Mouse (Mus musculus): ENCODE data around the gene Hc. TPM values are rescaled to one million over a fixed set of nuclear protein-coding genes. Genes with fewer than 3 reads are reported as not detected.

Gene Hc
- polyA plus RNA-seq, 1 experiment from 2014 or later = 0.19 TPM

DNA sequence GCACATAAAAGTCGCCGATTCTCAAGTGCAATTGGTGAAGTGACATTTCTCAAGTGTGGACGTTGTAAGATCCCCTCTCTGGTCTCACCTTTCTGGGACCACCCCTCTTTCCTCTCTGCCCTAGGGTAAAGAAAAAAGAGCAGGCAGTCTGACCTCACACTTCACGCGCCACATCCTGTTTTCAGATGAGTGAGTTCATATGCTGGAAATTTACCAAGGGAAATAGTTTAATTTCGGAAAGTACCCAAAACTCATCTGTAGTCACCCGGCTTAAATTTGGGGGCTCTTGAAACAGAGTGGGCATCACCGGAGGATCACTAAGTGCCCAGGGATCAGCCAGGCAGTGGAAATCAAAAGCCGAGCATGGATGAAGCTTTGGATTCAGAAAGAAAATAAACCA lies 98.3 kb downstream of the Hc start:
- Histone ChIP-seq H3K27me3 (replicated peaks) (peaks cover 17% of the 10 kb centered on the region; the same call in 1 of the 2 replicates), H3K9ac (no peak overlapping the region), H3K27ac (replicated peaks) (no peak overlapping the region), H3K4me2 (no peak overlapping the region), H3K36me3 (no peaks in the 10 kb centered on the region), H3K4me1 (peaks cover 23% of the 10 kb centered on the region), H3K9me3 (no peaks in the 10 kb centered on the region), H3K4me3 (no peak overlapping the region)
- ATAC-seq (ENCODE audit: extremely low read depth, insufficient number of reproducible peaks, low FRiP score, low TSS enrichment) = no peak
- 62% methylated on average over 9 of the region's 9 CpGs for WGBS

- Histone ChIP-seq H3K9me3 (no peaks in the 10 kb centered on the region), H3K27me3 (replicated peaks) (peaks cover 17% of the 10 kb centered on the region; the same call in 1 of the 2 replicates), H3K36me3 (no peaks in the 10 kb centered on the region), H3K4me3 (no peak overlapping the region), H3K4me1 (peaks cover 23% of the 10 kb centered on the region), H3K27ac (replicated peaks) (no peak overlapping the region), H3K4me2 (0 out of 2 replicates have a peak overlapping the region, but pooled peaks have one; percentile 69), H3K9ac (0 out of 2 replicates have a peak overlapping the region, but pooled peaks have one; percentile 70)
- no peak for ATAC-seq (ENCODE audit: extremely low read depth, insufficient number of reproducible peaks, low FRiP score, low TSS enrichment)
- WGBS = 61% methylated on average over 2 of the region's 2 CpGs
These were observed 99.0 kb downstream of the Hc start for GRCm38 (mm10) chr2:34962211-34962610.

- H3K4me3 ChIP-seq = peak within 1 kb of the TSS; percentile 43
- H3K9me3 ChIP-seq = no peaks in the 10 kb centered on the region
- H3K4me1 ChIP-seq = peaks cover 23% of the 10 kb centered on the region
- H3K27me3 ChIP-seq (replicated peaks) = peaks cover 17% of the 10 kb centered on the region; the same call in 1 of the 2 replicates
- no peak within 1 kb of the TSS for H3K27ac ChIP-seq (replicated peaks)
- 9% methylated on average over 20 of the region's 20 CpGs for WGBS
- no peak for ATAC-seq (ENCODE audit: extremely low read depth, insufficient number of reproducible peaks, low FRiP score, low TSS enrichment)
- H3K4me2 ChIP-seq = peak within 1 kb of the TSS; percentile 69
- no peaks in the 10 kb centered on the region for H3K36me3 ChIP-seq
- H3K9ac ChIP-seq = peak within 1 kb of the TSS; percentile 70
These were observed 99.7 kb downstream of the Hc start, which contains the start of gene Traf1 for GRCm38 (mm10) chr2:34961481-34962036. Gene Traf1, minus strand, starts transcription at chr2:34961772.

DNA sequence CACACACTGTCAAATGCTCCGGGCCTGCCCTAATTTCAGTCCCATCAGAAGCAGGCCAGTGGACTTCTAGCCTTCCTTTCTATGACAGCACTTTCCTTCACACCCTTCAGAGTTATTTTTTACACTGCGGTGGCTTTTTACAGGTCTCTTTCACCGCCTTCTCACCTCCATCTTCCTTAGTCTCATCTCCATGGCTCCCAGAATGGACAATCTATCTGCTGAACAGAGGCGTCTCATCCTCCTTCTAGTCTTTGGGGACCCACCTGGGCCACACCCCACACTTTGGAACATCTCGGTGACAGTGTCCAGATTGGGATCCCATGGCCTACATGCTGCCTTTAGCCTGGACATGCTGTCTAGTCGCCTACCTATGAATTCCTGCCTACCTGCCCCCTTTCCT lies 100.3 kb downstream of the Hc start:
- peaks cover 23% of the 10 kb centered on the region for H3K4me1 ChIP-seq
- H3K4me3 ChIP-seq = peak overlapping the region; percentile 43
- WGBS = 59% methylated on average over 6 of the region's 6 CpGs
- no peak for ATAC-seq (ENCODE audit: extremely low read depth, insufficient number of reproducible peaks, low FRiP score, low TSS enrichment)
- H3K27ac ChIP-seq (replicated peaks) = no peak overlapping the region
- no peaks in the 10 kb centered on the region for H3K9me3 ChIP-seq
- peak overlapping the region; percentile 70 for H3K9ac ChIP-seq
- H3K27me3 ChIP-seq (replicated peaks) = peaks cover 17% of the 10 kb centered on the region; the same call in 1 of the 2 replicates
- no peaks in the 10 kb centered on the region for H3K36me3 ChIP-seq
- peak overlapping the region; percentile 69 for H3K4me2 ChIP-seq

DNA sequence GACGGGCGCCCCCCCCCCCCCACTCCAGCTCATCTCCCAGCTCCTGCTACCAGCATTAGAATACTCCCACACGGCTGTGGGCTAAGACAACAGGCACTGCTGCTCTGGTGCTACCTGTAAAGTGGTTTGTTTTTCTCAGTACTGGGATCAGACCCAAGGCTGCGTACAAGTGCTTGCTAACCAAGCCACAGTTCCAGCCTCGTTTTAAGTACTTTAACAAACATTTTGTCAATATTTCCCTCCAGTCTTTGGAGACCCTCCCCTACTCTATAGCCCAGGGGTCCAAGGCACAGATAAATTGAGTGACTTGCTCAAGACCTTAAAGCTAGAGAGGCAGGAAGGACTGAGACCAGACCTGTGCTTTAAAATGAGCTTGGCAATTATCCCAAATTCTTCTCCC lies 100.8 kb downstream of the Hc start:
- 68% methylated on average over 4 of the region's 5 CpGs for WGBS
- ATAC-seq (ENCODE audit: extremely low read depth, insufficient number of reproducible peaks, low FRiP score, low TSS enrichment) = no peak

DNA sequence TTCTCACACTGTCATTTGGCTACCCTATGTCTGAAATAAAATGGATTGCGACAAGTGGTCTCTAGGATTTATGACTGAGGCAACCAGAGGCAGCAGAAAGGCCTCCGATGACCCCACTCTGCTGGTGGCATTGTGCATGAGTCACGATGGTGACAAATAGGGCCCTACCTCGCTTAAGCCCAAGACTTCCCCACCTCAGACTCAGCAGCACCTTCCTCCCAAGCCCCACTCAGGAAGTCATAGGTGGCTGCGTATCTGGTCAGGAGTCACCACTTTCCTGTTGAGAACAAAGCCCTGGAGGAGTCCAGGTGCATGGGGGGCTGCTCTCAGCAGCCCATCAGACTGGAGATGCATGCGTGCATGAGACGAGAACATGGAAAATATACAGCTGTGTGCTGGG lies 102.7 kb downstream of the Hc start:
- H3K9me3 ChIP-seq = no peaks in the 10 kb centered on the region
- peaks cover 17% of the 10 kb centered on the region; the same call in 1 of the 2 replicates for H3K27me3 ChIP-seq (replicated peaks)
- no peak overlapping the region for H3K4me3 ChIP-seq
- no peak overlapping the region for H3K27ac ChIP-seq (replicated peaks)
- peaks cover 22% of the 10 kb centered on the region for H3K4me1 ChIP-seq
- ATAC-seq (ENCODE audit: extremely low read depth, insufficient number of reproducible peaks, low FRiP score, low TSS enrichment) = no peak
- H3K9ac ChIP-seq = no peak overlapping the region
- H3K4me2 ChIP-seq = no peak overlapping the region
- WGBS = 76% methylated on average over 7 of the region's 7 CpGs
- H3K36me3 ChIP-seq = no peaks in the 10 kb centered on the region

More for the DNA sequence above, 100.8 kb downstream of the Hc start:
- Histone ChIP-seq H3K9ac (no peak overlapping the region), H3K36me3 (no peaks in the 10 kb centered on the region), H3K4me1 (peaks cover 23% of the 10 kb centered on the region), H3K4me2 (no peak overlapping the region), H3K27me3 (replicated peaks) (peaks cover 17% of the 10 kb centered on the region; the same call in 1 of the 2 replicates), H3K9me3 (no peaks in the 10 kb centered on the region), H3K27ac (replicated peaks) (no peak overlapping the region), H3K4me3 (no peak overlapping the region)

GRCm38 (mm10) chr2:34958036-34958435 lies 103.2 kb downstream of the Hc start:
- H3K4me1 ChIP-seq = peaks cover 16% of the 10 kb centered on the region
- H3K27me3 ChIP-seq (replicated peaks) = peaks cover 17% of the 10 kb centered on the region; the same call in 1 of the 2 replicates
- no peak overlapping the region for H3K9ac ChIP-seq
- ATAC-seq (ENCODE audit: extremely low read depth, insufficient number of reproducible peaks, low FRiP score, low TSS enrichment) = no peak
- 58% methylated on average over 7 of the region's 7 CpGs for WGBS
- no peak overlapping the region for H3K4me2 ChIP-seq
- H3K9me3 ChIP-seq = no peaks in the 10 kb centered on the region
- H3K36me3 ChIP-seq = no peaks in the 10 kb centered on the region
- H3K4me3 ChIP-seq = no peak overlapping the region
- H3K27ac ChIP-seq (replicated peaks) = no peak overlapping the region

DNA sequence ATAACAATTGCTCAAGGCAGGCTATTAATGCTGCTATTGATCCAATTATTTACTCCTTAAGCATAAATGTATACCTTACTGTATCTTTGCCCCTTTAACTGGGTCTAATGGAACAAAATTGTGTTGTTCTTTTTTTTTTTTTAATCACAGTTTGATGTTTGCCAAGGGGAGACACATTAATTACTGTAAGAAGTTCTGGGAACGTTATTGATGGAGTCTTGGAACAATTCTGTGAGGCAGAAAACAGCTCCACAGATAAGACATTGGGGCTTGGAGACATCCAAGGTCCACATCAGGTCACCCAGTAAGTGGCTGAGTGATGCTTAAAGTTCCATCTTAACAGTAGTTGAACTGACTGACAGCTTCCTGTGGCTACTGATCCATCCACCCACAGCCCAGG lies 103.8 kb downstream of the Hc start:
- WGBS = 62% methylated on average over 1 of the region's 1 CpGs
- H3K9me3 ChIP-seq = no peaks in the 10 kb centered on the region

DNA sequence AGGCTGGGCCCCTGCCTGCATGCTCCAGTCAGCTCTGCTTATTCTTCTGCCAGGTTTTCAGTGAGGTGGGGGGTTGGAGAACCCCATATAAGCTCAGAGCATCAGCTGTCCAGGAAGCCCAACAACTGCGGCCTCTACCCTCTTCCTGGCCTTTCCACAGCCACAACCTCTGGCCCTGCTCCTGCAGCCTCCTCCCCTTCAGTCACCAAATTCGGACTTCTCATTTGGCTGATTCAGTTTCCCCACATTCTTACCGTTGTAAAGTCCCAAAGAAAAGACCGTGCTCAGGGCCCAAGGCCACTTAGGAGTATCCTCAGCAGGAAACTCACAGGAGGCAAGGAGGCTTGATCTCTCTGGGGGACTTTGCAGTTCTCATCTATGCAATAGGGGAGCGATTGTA lies 104.3 kb downstream of the Hc start:
- 60% methylated on average over 5 of the region's 5 CpGs for WGBS
- Histone ChIP-seq H3K36me3 (no peaks in the 10 kb centered on the region), H3K27me3 (replicated peaks) (peaks cover 14% of the 10 kb centered on the region; the same call in 1 of the 2 replicates), H3K9me3 (no peaks in the 10 kb centered on the region), H3K4me2 (no peak overlapping the region), H3K4me1 (peaks cover 12% of the 10 kb centered on the region), H3K9ac (no peak overlapping the region), H3K27ac (replicated peaks) (no peak overlapping the region), H3K4me3 (no peak overlapping the region)
- ATAC-seq (ENCODE audit: extremely low read depth, insufficient number of reproducible peaks, low FRiP score, low TSS enrichment) = no peak

More for the DNA sequence above, 103.8 kb downstream of the Hc start:
- H3K4me2 ChIP-seq = no peak overlapping the region
- peaks cover 17% of the 10 kb centered on the region; the same call in 1 of the 2 replicates for H3K27me3 ChIP-seq (replicated peaks)
- no peaks in the 10 kb centered on the region for H3K36me3 ChIP-seq
- no peak overlapping the region for H3K4me3 ChIP-seq
- no peak for ATAC-seq (ENCODE audit: extremely low read depth, insufficient number of reproducible peaks, low FRiP score, low TSS enrichment)
- no peak overlapping the region for H3K9ac ChIP-seq
- H3K27ac ChIP-seq (replicated peaks) = no peak overlapping the region
- H3K4me1 ChIP-seq = peaks cover 12% of the 10 kb centered on the region

DNA sequence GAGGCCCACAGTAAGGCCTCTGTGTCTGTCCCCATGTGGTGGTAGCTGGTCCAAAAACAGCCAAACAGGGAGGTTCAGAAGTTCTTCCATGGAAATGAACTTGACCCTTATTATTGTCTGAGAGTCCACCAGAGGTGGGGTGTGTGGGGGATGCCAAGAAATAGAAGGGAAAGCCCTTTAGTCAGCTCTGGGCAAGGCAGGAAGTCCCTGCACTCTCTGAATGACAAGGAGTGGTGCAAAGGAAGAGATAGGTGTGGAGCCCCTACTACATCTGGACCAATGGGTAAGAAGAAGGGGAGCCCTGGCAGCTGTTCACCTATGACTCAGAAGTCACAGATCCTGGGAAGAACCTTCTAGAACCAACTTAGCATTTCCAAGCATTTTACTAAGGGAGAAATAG lies 106.9 kb downstream of the Hc start:
- Histone ChIP-seq H3K27ac (replicated peaks) (no peak overlapping the region), H3K9ac (no peak overlapping the region)

DNA sequence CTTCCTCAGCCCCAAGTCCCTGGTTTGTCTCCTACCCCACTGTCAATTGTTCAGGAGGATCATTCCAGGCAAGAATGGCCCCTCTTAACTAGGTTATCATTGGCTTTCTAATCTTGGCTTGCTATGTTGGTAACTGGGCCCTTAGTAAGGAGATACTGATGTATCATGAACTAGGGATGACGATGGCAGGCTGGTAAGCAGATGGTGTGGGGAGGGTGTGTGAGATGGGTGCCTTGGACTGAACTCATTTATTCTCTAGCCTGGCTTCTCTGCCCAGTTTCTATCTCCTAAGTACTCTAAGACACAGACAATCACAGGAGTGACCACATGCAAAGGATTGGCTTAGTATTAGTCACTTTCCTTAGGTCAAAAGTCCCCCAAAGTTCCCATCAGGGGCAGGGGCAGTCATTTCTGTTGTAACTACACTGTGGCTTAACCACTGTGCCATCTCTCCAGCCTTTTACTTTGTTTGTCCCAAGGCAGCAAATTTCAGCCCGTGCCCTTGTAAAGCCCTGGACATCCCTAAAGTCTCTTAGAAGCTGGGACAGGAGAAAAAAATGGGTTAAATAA lies 107.6 kb downstream of the Hc start:
- Histone ChIP-seq H3K4me3 (no peak overlapping the region), H3K4me2 (no peak overlapping the region), H3K9ac (no peak overlapping the region), H3K36me3 (no peaks in the 10 kb centered on the region), H3K4me1 (no peaks in the 10 kb centered on the region), H3K9me3 (no peaks in the 10 kb centered on the region), H3K27me3 (replicated peaks) (peaks cover 8% of the 10 kb centered on the region; the same call in 1 of the 2 replicates), H3K27ac (replicated peaks) (no peak overlapping the region)
- WGBS = 51% methylated on average over 2 of the region's 2 CpGs
- ATAC-seq (ENCODE audit: extremely low read depth, insufficient number of reproducible peaks, low FRiP score, low TSS enrichment) = no peak

More for the DNA sequence above, 106.9 kb downstream of the Hc start:
- Histone ChIP-seq H3K4me2 (no peak overlapping the region), H3K4me1 (no peaks in the 10 kb centered on the region), H3K27me3 (replicated peaks) (peaks cover 11% of the 10 kb centered on the region; the same call in 1 of the 2 replicates), H3K9me3 (no peaks in the 10 kb centered on the region), H3K4me3 (no peak overlapping the region), H3K36me3 (no peaks in the 10 kb centered on the region)
- no peak for ATAC-seq (ENCODE audit: extremely low read depth, insufficient number of reproducible peaks, low FRiP score, low TSS enrichment)

- Histone ChIP-seq H3K4me1 (no peaks in the 10 kb centered on the region), H3K36me3 (no peaks in the 10 kb centered on the region), H3K9me3 (no peaks in the 10 kb centered on the region), H3K27ac (replicated peaks) (no peak overlapping the region), H3K9ac (no peak overlapping the region), H3K27me3 (replicated peaks) (peaks cover 7% of the 10 kb centered on the region; the same call in 1 of the 2 replicates), H3K4me3 (no peak overlapping the region), H3K4me2 (no peak overlapping the region)
- 61% methylated on average over 4 of the region's 4 CpGs for WGBS
- ATAC-seq (ENCODE audit: extremely low read depth, insufficient number of reproducible peaks, low FRiP score, low TSS enrichment) = no peak
These were observed 108.2 kb downstream of the Hc start for GRCm38 (mm10) chr2:34953018-34953417.

All from heart, embryonic 13.5 days (tissue).